Mouse (Mus musculus): ENCODE results near the gene Strip1. TPM values are rescaled to one million over a fixed set of nuclear protein-coding genes. Genes with fewer than 3 reads are reported as not detected.

Strip1 gene
- polyA plus RNA-seq, 1 experiment from 2014 or later, result 158 TPM

GRCm38 (mm10) chr3:107621286-107622075, 10.0 kb downstream of the Strip1 start:
- no peak overlapping the region for H3K4me3 ChIP-seq (replicated peaks; ENCODE audit: low read length)
- H3K9me3 ChIP-seq (ENCODE audit: control insufficient read depth, low read length), result no peaks in the 10 kb centered on the region
- H3K4me1 ChIP-seq (replicated peaks; ENCODE audit: control insufficient read depth, insufficient read depth, low read length), result no peaks in the 10 kb centered on the region
- H3K27me3 ChIP-seq (ENCODE audit: control insufficient read depth, insufficient read depth, low read length), result no peaks in the 10 kb centered on the region
- no peak overlapping the region for H3K4me2 ChIP-seq (replicated peaks)
- peaks cover 98% of the 10 kb centered on the region for H3K36me3 ChIP-seq (replicated peaks; ENCODE audit: control insufficient read depth, insufficient read depth)
- DNase-seq (ENCODE audit: low spot score), result no peak
- no peak for ATAC-seq (ENCODE audit: low FRiP score)
- H3K9ac ChIP-seq, result no peak overlapping the region
- no peak overlapping the region for H3K27ac ChIP-seq
- WGBS, result 93% methylated on average over 21 of the region's 21 CpGs

GRCm38 (mm10) chr3:107619911-107620310, 11.6 kb downstream of the Strip1 start:
- DNase-seq (ENCODE audit: low spot score), result no peak
- WGBS, result 91% methylated on average over 6 of the region's 6 CpGs

GRCm38 (mm10) chr3:107617800-107618199, 13.7 kb downstream of the Strip1 start:
- 98% methylated on average over 3 of the region's 3 CpGs for WGBS
- Histone ChIP-seq H3K9me3 (ENCODE audit: control insufficient read depth, low read length) (no peaks in the 10 kb centered on the region), H3K27me3 (ENCODE audit: control insufficient read depth, insufficient read depth, low read length) (no peaks in the 10 kb centered on the region), H3K4me1 (replicated peaks; ENCODE audit: control insufficient read depth, insufficient read depth, low read length) (no peaks in the 10 kb centered on the region), H3K9ac (no peak overlapping the region), H3K4me3 (replicated peaks; ENCODE audit: low read length) (no peak overlapping the region), H3K27ac (no peak overlapping the region), H3K36me3 (replicated peaks; ENCODE audit: control insufficient read depth, insufficient read depth) (peaks cover 98% of the 10 kb centered on the region), H3K4me2 (replicated peaks) (no peak overlapping the region)
- DNase-seq (ENCODE audit: low spot score) (no peak), ATAC-seq (ENCODE audit: low FRiP score) (no peak)

More at GRCm38 (mm10) chr3:107619911-107620310, 11.6 kb downstream of the Strip1 start:
- no peaks in the 10 kb centered on the region for H3K9me3 ChIP-seq (ENCODE audit: control insufficient read depth, low read length)
- no peak overlapping the region for H3K4me2 ChIP-seq (replicated peaks)
- no peak for ATAC-seq (ENCODE audit: low FRiP score)
- H3K4me1 ChIP-seq (replicated peaks; ENCODE audit: control insufficient read depth, insufficient read depth, low read length), result no peaks in the 10 kb centered on the region
- H3K27ac ChIP-seq, result no peak overlapping the region
- no peaks in the 10 kb centered on the region for H3K27me3 ChIP-seq (ENCODE audit: control insufficient read depth, insufficient read depth, low read length)
- H3K4me3 ChIP-seq (replicated peaks; ENCODE audit: low read length), result no peak overlapping the region
- no peak overlapping the region for H3K9ac ChIP-seq
- H3K36me3 ChIP-seq (replicated peaks; ENCODE audit: control insufficient read depth, insufficient read depth), result peaks cover 98% of the 10 kb centered on the region

GRCm38 (mm10) chr3:107612902-107613525, 18.5 kb downstream of the Strip1 start:
- no peaks in the 10 kb centered on the region for H3K27me3 ChIP-seq (ENCODE audit: control insufficient read depth, insufficient read depth, low read length)
- no peak overlapping the region for H3K27ac ChIP-seq
- no peaks in the 10 kb centered on the region for H3K9me3 ChIP-seq (ENCODE audit: control insufficient read depth, low read length)
- DNase-seq (ENCODE audit: low spot score) (peak; percentile 78), ATAC-seq (ENCODE audit: low FRiP score) (peak; percentile 68; the same call in 1 of the 2 replicates)
- no peak overlapping the region for H3K4me3 ChIP-seq (replicated peaks; ENCODE audit: low read length)
- H3K4me2 ChIP-seq (replicated peaks), result no peak overlapping the region
- no peak overlapping the region for H3K9ac ChIP-seq
- H3K36me3 ChIP-seq (replicated peaks; ENCODE audit: control insufficient read depth, insufficient read depth), result peaks cover 79% of the 10 kb centered on the region
- 87% methylated on average over 11 of the region's 11 CpGs for WGBS
- no peaks in the 10 kb centered on the region for H3K4me1 ChIP-seq (replicated peaks; ENCODE audit: control insufficient read depth, insufficient read depth, low read length)

GRCm38 (mm10) chr3:107611394-107611793, 20.1 kb downstream of the Strip1 start:
- DNase-seq (ENCODE audit: low spot score) (no peak), ATAC-seq (ENCODE audit: low FRiP score) (no peak)
- H3K4me1 ChIP-seq (replicated peaks; ENCODE audit: control insufficient read depth, insufficient read depth, low read length), result no peaks in the 10 kb centered on the region
- H3K9ac ChIP-seq, result no peak overlapping the region
- no peak overlapping the region for H3K4me2 ChIP-seq (replicated peaks)
- no peak overlapping the region for H3K4me3 ChIP-seq (replicated peaks; ENCODE audit: low read length)
- no peaks in the 10 kb centered on the region for H3K9me3 ChIP-seq (ENCODE audit: control insufficient read depth, low read length)
- no peak overlapping the region for H3K27ac ChIP-seq
- H3K27me3 ChIP-seq (ENCODE audit: control insufficient read depth, insufficient read depth, low read length), result no peaks in the 10 kb centered on the region
- peaks cover 63% of the 10 kb centered on the region for H3K36me3 ChIP-seq (replicated peaks; ENCODE audit: control insufficient read depth, insufficient read depth)
- WGBS, result 73% methylated on average over 4 of the region's 4 CpGs

- Histone ChIP-seq H3K36me3 (replicated peaks; ENCODE audit: control insufficient read depth, insufficient read depth) (peaks cover 43% of the 10 kb centered on the region), H3K27ac (no peak overlapping the region), H3K4me3 (replicated peaks; ENCODE audit: low read length) (no peak overlapping the region), H3K27me3 (ENCODE audit: control insufficient read depth, insufficient read depth, low read length) (no peaks in the 10 kb centered on the region), H3K9ac (no peak overlapping the region), H3K4me1 (replicated peaks; ENCODE audit: control insufficient read depth, insufficient read depth, low read length) (no peaks in the 10 kb centered on the region), H3K4me2 (replicated peaks) (no peak overlapping the region), H3K9me3 (ENCODE audit: control insufficient read depth, low read length) (no peaks in the 10 kb centered on the region)
- WGBS, result 42% methylated on average over 3 of the region's 3 CpGs
- ATAC-seq (ENCODE audit: low FRiP score) (no peak), DNase-seq (ENCODE audit: low spot score) (no peak)
Measured at GRCm38 (mm10) chr3:107609376-107609775, 22.1 kb downstream of the Strip1 start.

- H3K4me1 ChIP-seq (replicated peaks; ENCODE audit: control insufficient read depth, insufficient read depth, low read length), result no peaks in the 10 kb centered on the region
- DNase-seq (ENCODE audit: low spot score) (no peak), ATAC-seq (ENCODE audit: low FRiP score) (no peak)
- H3K36me3 ChIP-seq (replicated peaks; ENCODE audit: control insufficient read depth, insufficient read depth), result peaks cover 37% of the 10 kb centered on the region
- no peaks in the 10 kb centered on the region for H3K27me3 ChIP-seq (ENCODE audit: control insufficient read depth, insufficient read depth, low read length)
- H3K4me3 ChIP-seq (replicated peaks; ENCODE audit: low read length), result no peak overlapping the region
- no peak overlapping the region for H3K27ac ChIP-seq
- H3K9me3 ChIP-seq (ENCODE audit: control insufficient read depth, low read length), result no peaks in the 10 kb centered on the region
- no peak overlapping the region for H3K4me2 ChIP-seq (replicated peaks)
- 70% methylated on average over 4 of the region's 4 CpGs for WGBS
- no peak overlapping the region for H3K9ac ChIP-seq
Measured at GRCm38 (mm10) chr3:107608808-107609207, 22.7 kb downstream of the Strip1 start.

- Histone ChIP-seq H3K27ac (no peak overlapping the region), H3K4me2 (replicated peaks) (no peak overlapping the region), H3K4me3 (replicated peaks; ENCODE audit: low read length) (no peak overlapping the region), H3K9me3 (ENCODE audit: control insufficient read depth, low read length) (no peaks in the 10 kb centered on the region), H3K36me3 (replicated peaks; ENCODE audit: control insufficient read depth, insufficient read depth) (peaks cover 21% of the 10 kb centered on the region), H3K4me1 (replicated peaks; ENCODE audit: control insufficient read depth, insufficient read depth, low read length) (no peaks in the 10 kb centered on the region), H3K9ac (no peak overlapping the region), H3K27me3 (ENCODE audit: control insufficient read depth, insufficient read depth, low read length) (no peaks in the 10 kb centered on the region)
- DNase-seq (ENCODE audit: low spot score), result no peak
- ATAC-seq (ENCODE audit: low FRiP score), result no peak
- WGBS, result 83% methylated on average over 8 of the region's 8 CpGs
Measured at GRCm38 (mm10) chr3:107607221-107607620, 24.3 kb downstream of the Strip1 start.

GRCm38 (mm10) chr3:107605304-107605703, 26.2 kb downstream of the Strip1 start:
- Histone ChIP-seq H3K4me3 (replicated peaks; ENCODE audit: low read length) (no peak overlapping the region), H3K4me1 (replicated peaks; ENCODE audit: control insufficient read depth, insufficient read depth, low read length) (no peaks in the 10 kb centered on the region), H3K27ac (no peak overlapping the region), H3K9ac (no peak overlapping the region), H3K4me2 (replicated peaks) (no peak overlapping the region), H3K27me3 (ENCODE audit: control insufficient read depth, insufficient read depth, low read length) (peaks cover 7% of the 10 kb centered on the region), H3K36me3 (replicated peaks; ENCODE audit: control insufficient read depth, insufficient read depth) (peaks cover 2% of the 10 kb centered on the region; the same call in 1 of the 2 replicates), H3K9me3 (ENCODE audit: control insufficient read depth, low read length) (no peaks in the 10 kb centered on the region)
- 4% methylated on average over 4 of the region's 4 CpGs for WGBS
- DNase-seq (ENCODE audit: low spot score) (peak; percentile 63), ATAC-seq (ENCODE audit: low FRiP score) (no peak)

Measured in hindbrain, embryonic 14.5 days (tissue).